Mouse (Mus musculus): Measurements from ENCODE around the gene Ccr10. TPM values are rescaled to one million over a fixed set of nuclear protein-coding genes. Genes with fewer than 3 reads are reported as not detected.

The Ccr10 gene
- not detected in 2 replicates for total RNA-seq (2014; fragmentation: Nextera tagmentation)
- total RNA-seq (2017), result 0.09 TPM in 1 of 2 replicates, not detected in the other

DNA sequence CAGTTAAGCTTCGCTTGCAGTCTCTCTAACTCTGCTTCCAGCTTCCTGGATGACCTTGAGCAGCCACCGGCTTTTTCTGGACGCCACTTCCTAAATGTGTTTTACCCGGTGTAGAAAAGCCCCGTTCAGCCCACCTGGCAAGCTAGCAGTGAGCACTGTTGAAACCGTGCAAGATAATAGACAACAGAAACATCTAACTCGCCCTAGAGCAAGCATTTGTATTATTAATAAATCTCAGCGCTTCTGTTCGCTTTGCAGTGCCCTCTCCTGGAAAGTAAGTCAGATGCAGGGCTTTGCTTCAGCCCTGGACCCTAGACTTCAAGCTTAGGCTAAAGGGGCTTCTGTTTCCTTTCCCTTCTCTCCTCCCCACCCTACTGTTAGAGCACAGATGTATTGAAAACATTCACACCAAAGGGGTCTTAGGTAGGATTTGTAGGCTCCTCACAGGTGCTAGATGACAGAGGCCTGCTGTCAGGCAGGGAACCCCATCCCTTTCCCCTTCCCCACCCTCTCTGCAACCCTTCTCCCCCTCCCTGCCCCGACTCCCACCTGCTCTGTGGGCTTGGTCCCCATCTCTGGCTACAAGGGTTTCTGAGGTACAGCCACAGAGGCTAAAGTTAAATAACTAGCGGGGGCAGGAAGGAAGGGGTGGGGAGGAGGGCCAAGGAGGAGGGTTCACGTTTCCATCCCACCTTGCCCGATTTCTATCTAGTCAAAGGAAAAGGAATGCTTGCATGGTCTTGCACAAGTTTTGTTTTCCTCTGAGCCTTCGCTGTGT is at the start of gene Ccr10:
Gene Ccr10 (minus strand): TSS at position 593 of the 778 bp plus-strand sequence.
- no peak for ATAC-seq (replicated peaks; ENCODE audit: poor library complexity, severe bottlenecking)

DNA sequence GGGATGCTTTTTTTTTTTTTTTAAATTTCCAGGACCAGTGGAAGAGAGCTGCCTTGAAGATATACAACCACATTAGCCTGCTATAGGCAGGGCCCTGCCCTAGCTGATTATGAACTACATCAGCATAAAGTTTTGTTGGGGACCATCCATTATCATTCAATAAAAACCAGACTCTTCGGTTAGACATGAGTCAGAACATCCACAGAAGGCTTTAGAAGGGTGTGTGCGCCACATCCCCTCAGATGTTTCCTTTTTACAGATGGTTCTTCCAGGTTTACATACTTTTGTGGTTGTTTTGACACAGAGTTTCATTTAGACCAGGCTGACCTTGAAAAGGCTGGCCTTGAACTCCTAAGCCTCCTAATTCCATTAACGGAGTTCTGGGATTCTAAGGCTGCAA is 49.1 kb upstream of the Ccr10 start:
- no peak for ATAC-seq (replicated peaks; ENCODE audit: poor library complexity, severe bottlenecking)

DNA sequence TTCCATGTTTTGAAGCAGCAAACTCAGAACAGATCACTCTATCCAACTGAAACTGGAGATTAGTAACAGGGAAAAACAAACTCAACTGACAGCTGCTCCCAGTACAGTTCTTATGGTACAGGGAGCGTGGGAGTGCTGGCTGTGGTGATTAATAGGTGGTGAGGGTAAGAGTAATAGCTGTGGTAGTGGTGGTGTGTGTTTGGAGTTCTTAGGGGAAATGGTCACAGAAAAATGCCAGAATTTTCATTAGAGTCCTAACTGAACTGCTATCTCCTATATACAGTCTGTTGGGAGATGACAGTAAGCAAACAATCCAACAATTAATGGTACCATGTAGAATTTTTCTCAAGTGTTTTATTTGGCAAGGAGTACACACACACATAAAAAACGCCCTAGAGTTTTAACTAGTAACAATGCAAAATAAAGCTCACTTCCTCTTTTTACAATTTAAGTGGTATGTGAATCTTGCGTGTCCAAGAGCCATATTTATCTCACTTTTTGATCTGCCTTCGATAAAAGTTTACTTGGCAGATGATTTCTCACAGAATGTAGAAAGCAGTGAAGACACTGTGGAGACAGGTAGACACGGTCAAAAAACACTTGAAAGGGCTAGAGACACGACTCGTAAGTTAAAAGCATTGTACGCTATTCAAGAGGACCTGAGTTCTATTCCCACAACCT is 46.2 kb upstream of the Ccr10 start:
- ATAC-seq (replicated peaks; ENCODE audit: poor library complexity, severe bottlenecking), result 0 out of 2 replicates have a peak, but pooled peaks have one; percentile 34

DNA sequence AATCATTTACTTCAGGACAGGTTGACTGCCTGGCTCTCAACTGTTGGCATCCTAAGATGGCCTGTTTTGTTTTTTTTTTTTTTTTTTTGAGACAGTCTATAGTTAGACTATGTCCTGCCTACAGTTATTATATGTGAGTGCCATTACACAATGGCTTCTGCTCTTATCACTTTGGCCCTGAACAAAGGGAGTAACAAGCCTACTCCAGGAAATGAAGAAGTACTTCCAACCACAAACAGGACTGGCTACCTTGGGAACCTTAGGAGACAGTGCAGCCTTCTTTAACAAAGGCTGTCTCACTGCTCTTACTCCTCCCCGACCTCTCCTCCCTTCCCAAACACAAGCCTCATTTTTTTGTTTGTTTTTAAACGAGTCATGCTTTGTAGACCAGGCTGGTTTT is 45.6 kb upstream of the Ccr10 start:
- 0 out of 2 replicates have a peak, but pooled peaks have one; percentile 40 for ATAC-seq (replicated peaks; ENCODE audit: poor library complexity, severe bottlenecking)

DNA sequence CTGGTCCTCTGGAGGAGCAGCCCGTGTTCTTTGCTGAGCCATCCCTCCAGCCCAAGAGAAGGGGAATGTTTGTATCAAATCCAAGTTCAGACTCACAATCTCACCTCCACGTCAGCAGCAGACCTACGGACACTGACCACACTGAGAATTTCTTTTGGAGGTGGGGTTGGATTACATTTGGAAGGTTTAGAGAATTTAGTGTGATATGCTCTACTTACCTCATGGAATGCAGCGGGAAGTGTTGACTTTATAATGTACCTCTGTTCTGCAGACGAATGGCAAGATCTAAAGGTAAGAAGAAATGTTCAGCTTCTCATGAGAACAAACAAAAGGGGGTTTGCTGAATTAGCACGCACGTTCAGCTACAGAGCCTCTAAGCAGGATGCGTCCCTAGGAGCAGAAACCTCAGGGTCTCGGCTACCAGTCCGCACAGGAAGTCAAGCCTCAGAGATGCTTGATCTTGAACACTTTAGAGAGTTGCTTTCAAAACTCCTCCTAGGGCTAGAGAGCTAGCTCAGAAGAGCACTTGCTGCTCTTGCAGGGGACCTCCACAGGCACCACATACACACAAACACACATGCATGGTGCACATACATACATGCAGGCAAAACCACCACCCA is 43.3 kb upstream of the Ccr10 start:
- ATAC-seq (replicated peaks; ENCODE audit: poor library complexity, severe bottlenecking), result no peak

DNA sequence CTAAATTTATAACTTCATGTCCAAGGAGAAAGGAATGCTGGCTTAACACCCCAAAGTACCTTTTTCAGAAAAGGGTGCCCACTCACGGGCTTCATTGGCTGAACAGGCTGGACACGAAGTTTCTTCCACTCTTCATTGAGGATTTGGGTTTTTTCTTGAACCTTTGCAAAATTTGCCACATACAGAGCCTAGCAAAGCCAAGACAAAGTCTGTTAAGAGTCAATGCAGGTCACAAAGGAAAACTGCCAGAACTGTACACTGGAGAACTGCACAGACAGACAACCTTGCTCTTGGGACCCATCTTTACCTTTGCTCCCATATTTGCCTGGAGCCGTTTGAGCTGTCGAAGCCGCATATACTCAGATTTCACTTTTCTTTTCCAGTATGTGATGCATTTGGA is 41.7 kb upstream of the Ccr10 start:
- no peak for ATAC-seq (replicated peaks; ENCODE audit: poor library complexity, severe bottlenecking)

DNA sequence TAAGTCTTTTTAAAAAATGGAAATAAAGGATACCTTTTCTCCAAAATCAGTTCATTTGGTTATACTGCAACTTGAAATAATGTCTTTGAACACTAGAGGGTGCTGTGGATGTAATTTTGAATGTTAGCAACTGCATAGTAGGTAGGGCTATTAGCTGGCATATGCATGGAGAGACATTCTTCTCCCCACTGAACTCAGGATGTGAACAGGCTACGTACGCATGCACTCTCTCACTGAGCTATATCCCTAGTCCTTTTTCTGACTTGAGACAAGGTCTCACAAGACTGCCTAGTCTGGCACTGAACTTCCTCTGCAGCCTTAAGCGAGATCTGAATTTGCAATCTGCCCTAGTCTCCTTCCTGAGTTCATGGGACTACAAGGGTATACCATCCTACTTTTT is 36.7 kb upstream of the Ccr10 start:
- peak; percentile 46; the same call in 1 of the 2 replicates for ATAC-seq (replicated peaks; ENCODE audit: poor library complexity, severe bottlenecking)

DNA sequence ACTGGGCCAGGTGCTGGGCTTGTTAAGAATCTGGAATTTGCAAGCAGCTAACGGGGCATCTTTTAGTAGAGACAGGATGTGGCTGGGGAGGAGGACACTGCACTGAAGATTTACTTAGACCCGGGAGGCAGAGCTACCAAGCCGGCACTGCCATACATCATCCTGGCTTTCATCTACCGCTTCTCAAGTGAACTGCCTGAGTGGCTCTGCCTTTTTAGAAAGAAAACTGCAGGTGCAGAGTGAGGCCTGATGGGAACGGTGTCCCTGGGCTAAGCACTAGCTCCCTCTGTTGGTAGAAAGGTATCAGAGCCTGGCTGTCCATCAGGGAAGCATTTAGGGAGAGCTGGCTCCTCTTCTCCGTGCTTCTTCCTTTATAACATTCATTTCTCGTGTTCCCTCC is 25.7 kb upstream of the Ccr10 start:
- 0 out of 2 replicates have a peak, but pooled peaks have one; percentile 40 for ATAC-seq (replicated peaks; ENCODE audit: poor library complexity, severe bottlenecking)

DNA sequence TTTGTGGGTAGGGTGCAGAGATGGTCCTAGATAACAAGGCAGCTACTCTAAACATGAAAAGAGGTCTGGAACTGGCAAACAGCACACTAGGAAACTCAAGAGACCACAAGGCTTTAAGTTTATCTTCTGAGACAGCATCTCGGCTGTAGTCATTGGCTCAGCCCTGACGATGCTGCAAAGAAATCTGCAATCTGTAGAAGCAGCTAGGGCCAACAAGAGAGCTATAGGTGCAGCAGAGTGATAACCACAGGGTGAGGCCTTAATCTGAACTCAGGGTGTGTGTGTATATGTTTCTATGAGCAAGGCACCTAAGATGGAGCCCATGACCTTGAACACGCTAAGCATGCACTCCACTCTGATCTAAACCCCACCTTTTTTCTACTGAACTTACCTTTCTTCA is 24.3 kb upstream of the Ccr10 start:
- no peak for ATAC-seq (replicated peaks; ENCODE audit: poor library complexity, severe bottlenecking)

DNA sequence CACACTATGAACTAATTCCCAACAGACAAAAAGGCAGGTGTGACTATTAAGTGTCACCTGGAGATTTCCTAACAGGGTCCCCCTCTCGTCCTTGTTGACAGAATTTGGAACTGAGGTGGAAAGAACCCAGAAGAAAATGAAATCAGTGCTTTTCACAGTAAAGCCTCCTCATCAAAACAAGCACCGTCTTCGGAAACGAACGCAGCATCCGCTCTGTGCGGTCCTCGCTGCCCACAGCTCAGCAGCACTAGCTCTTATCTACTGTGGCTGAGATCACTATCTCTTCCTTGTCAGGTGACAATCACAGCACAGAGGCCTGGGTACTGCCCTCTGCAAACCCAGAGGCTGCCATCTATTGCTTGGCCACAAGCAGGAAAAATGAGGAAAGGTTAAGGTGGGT is 20.9 kb upstream of the Ccr10 start:
- no peak for ATAC-seq (replicated peaks; ENCODE audit: poor library complexity, severe bottlenecking)

DNA sequence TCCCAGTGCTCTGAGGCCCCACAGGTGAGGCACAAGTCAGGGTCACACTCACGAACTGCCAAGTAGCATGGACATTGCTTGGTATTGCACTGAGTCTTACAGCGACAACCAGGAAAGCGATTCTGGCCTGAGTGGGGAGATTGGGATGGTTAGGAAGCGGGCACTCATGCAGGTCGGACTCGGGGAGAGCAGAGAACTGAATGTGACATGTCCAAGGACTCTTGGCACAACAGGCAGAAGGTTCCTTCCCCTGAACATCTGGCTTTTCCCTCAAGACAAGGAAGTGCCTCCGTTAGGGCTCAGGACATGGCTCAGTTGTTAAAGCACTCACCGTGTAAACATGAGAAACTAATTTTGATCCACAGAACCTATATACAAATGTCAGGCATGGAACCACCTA is 20.3 kb upstream of the Ccr10 start:
- ATAC-seq (replicated peaks; ENCODE audit: poor library complexity, severe bottlenecking), result no peak

DNA sequence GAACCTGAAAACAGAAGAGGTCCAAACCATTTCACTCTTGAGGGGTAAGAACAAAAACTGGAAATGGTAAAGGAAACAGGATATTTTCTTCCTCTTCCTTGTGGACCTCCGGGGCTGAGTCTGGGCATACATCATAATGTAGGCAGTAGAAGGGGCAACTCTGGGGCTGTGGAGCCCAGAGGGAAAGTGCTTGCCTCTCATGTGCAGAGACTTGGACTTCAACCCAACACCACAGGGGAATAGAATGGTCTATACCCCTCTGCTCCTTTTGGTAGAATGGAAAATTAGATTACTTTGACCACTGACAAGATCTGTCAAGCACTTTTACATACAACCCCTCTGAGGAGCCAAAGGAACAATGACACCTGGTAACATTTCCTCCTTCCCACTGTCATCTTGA is 19.9 kb upstream of the Ccr10 start:
- no peak for ATAC-seq (replicated peaks; ENCODE audit: poor library complexity, severe bottlenecking)

DNA sequence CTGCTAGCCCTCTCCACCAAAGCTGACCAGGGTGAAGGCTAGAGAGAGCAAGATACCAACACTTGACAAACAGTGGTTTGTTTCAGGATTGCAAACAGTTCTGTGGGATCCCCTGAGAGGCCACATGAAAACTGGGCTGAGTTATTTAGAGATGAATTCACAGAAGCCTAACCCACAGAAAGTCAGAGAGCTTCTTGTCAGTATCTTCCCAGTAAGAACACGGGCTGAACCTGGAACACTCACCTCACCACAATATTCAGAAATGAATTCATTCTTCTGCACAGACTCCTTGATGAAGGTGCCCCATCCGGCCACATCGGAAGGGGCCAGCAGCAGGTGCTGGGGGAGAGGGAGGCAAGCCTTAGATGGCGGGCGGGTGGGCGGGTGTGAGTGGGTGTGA is 19.4 kb upstream of the Ccr10 start:
- no peak for ATAC-seq (replicated peaks; ENCODE audit: poor library complexity, severe bottlenecking)

DNA sequence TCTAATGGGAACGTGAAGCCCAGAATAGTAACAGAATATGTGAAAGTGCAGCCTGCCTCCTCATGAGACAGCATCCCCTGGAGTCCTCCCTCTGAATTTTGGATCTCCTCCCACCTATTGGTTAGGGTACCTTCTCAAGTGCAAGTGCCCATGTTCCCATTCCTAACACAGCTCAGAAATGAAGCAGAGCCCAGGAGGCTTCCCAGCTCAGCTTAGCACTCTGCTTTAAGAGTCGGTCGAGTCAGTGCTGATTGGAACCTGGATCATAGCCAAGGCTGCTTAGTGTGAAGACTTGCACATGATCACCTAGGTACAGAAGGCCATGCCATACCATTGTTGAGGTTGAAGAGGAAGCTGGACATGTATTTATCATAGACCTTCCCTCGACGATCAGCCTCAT is 18.9 kb upstream of the Ccr10 start:
- no peak for ATAC-seq (replicated peaks; ENCODE audit: poor library complexity, severe bottlenecking)

DNA sequence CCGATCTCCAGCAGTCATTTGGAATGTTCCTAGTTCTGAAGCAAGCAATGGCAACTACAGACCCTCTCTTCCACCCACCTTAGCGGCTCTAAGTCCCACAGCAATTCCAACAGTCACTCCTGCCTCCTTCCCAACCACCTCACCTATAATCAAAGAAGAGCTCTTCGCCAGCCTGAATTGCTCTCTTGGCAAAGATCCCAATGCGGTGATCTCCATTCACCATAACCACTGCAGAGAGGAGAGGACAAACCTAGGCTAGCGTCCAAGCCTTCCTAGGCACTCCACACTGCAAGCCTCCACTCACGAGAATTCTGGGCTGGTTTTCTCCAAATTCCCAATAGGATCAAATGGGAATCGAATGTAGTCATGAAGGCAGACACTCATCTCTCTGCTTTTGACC is 17.8 kb upstream of the Ccr10 start:
- ATAC-seq (replicated peaks; ENCODE audit: poor library complexity, severe bottlenecking), result no peak

DNA sequence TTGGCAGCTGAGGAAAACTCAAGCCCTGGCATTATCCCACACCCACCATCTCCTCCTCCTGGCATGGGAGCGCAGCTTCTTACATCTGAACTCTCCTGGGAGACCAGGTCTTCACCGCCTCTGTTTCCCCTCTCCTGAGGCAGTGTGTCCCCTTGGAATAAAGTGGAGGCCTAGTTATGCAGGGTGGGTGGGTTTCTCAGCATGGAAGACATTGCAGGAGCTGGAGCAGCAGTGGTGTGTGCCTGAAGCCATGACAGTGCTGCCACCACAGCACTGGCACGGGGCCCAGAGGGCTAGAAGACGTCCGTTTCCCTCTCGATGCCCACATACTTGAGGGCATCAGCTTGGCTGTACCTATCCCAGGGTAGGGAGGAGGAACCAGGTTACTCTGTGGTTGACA is 17.4 kb upstream of the Ccr10 start:
- no peak for ATAC-seq (replicated peaks; ENCODE audit: poor library complexity, severe bottlenecking)

DNA sequence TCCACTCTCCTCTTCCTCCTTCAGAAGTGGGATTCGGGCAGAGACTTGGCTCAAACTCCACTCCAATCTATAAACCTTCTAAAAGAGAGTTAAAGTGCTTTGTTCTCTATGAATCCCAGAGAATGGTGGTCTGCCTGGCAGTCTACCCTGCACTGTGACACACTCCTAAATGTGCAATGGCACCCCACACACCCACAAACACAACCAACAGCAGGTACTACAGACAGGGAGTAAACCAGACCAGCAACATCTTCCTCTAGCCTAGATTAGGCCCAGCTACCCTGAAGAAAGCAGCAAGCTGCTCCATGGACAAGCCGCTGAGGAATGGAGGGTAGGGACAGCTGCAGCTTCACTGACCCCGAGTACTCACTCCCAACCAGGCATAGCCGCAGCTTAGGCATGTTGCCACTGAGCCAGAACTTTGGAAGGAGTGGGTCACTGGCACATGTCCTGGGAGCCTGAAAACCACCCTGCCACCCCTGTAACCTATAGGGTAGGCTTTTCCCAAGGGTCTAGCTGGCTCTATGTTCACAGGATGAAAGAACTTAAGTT is 16.8 kb upstream of the Ccr10 start:
- ATAC-seq (replicated peaks; ENCODE audit: poor library complexity, severe bottlenecking), result no peak

DNA sequence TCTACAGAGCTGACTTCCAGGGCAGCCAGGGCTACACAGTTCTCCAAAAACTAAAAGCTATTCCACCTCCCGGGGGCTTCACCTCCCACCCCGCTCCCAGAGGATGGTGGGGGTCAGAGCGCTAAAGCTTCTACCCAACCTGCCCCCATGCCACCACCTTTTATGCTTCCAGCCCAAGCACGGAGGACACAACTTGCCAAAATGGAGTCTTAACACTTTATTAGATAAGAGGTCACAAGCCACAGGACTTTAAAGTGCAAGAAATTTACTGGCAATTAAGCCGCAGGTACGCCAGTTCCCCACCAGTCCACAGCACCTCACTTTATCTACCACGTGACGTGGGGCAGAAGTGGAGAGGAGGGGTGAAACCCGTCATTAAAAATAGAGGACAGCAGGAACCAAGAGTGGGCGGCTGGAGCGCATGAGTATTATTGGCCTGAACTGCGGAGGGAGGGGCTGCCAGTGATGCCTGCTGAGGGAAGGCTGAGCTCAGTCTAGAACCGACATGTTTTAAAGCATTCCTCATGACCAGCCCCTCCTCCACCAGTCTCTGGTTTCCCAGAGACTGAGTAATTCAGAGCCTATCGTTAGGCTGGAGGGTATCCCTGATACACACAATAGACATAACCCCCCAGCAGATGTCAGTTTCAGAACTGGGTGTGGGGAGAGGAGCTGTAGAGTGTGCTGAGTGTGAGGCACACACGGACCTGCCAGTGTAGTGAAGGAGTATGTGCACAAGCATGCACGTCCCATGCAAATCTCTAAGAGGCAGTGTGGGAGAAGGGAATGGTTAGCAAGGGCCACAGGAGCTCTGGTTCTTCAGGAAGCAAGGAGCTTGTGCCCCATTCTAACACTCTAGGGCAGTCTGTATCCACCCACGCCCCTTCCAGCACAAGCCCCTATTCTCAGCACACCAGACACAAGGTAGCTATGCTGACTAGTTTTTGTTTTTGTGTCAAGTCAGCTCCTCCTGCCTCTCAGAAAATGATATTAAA is 16.0 kb upstream of the Ccr10 start:
- ATAC-seq (replicated peaks; ENCODE audit: poor library complexity, severe bottlenecking), result no peak

DNA sequence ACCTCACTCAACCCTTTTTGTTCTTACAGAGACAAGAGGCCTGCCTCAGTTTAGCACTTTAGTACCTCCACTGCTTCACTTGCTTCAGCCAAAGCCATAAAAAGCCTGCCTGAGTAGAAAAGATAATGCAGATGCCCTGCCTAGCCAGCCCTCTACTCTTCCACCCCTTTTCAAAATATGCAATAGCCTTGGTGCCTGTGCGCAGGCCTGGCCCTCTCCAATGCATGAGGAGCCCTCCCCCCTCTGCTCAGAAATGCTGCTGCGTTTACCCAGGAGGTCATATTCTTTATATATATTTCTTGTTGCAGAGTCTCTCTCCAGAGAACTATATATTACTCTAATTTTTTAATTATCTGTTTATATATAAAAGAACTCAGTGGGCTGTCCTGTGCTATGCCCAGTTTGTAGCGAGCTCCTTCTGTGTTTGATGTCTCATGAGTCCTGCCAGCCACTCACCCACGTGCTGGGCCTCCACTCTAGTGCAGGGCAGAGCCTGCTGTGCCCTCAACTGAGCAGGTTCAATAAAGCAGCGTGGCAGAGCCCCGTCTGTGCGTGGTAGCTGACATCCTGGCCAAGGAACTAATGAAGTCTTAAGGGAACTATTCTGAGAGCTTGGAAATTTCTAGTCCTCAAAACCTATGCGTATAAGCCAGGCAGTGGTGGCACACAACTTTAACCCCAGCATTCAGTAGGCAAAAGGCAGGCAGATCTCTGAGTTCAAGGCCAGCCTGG is 15.1 kb upstream of the Ccr10 start:
- no peak for ATAC-seq (replicated peaks; ENCODE audit: poor library complexity, severe bottlenecking)
